Mouse (Mus musculus) CH12.LX (cell line): ENCODE results near the gene Tmem82.

ENCODE experiments used
- CTCF ChIP-seq, 2 experiments: IDR thresholded peaks in 1 of 2; conservative IDR thresholded peaks in 1 of 2; 2 replicates each; pipeline ENCODE4 v1.5.1; 2011 to 2012; ENCODE audit warnings: low read depth in 2 of 2, low read length in 2 of 2, improper control_type of control experiment in 1 of 2, inconsistent platforms in 1 of 2, mild to moderate bottlenecking in 1 of 2, moderate library complexity in 1 of 2
- KAT2A ChIP-seq: IDR thresholded peaks from 2 replicates; pipeline ENCODE4 v1.6.1; 2012; ENCODE audit warnings: low read length, improper control_type of control experiment, inconsistent platforms; ENCODE audit not compliant: insufficient replicate concordance
- MAX ChIP-seq: IDR thresholded peaks from 2 replicates; pipeline ENCODE4 v1.6.1; 2011; ENCODE audit warnings: low read length, improper control_type of control experiment
- POLR2A ChIP-seq: IDR thresholded peaks from 2 replicates; pipeline ENCODE4 v1.6.1; 2011; ENCODE audit warnings: low read depth, mild to moderate bottlenecking, improper control_type of control experiment, low read length
- USF1 ChIP-seq: IDR thresholded peaks from 2 replicates; pipeline ENCODE4 v1.6.1; 2014; ENCODE audit warnings: low read depth, mild to moderate bottlenecking, inconsistent platforms, low read length, improper control_type of control experiment

- TF ChIP-seq MAX (no peak), CTCF (conservative IDR thresholded peaks at IDR 0.05 in 1 of 2, IDR thresholded peaks at IDR 0.05 in 1 of 2; ENCODE audit: low read depth in 2 of 2, low read length in 2 of 2) (no peak), USF1 (no peak), KAT2A (no peak), POLR2A (no peak)
These were observed 18.9 kb downstream of the Tmem82 start for GRCm38 (mm10) chr4:141599251-141600141.
